Mouse (Mus musculus) left cerebral cortex, postnatal 25 days (tissue): ENCODE results near the gene Msln. TPM values are rescaled to one million over a fixed set of nuclear protein-coding genes. Genes with fewer than 3 reads are reported as not detected.

Experiments
- DNase-seq, 2 experiments: peaks; one replicate each; pipeline ENCODE4 v3.0.0; 2022; ENCODE audit warnings: low spot score in 2 of 2, mixed read lengths in 1 of 2
- intact Hi-C: fragments of 180-260 bp; cut with DNase I; formaldehyde crosslinking; loops from one replicate; pipeline ENCODE4 v1.15.1; 2025
- total RNA-seq, 2 experiments: library from RNA; stranded (reverse); gene quantifications; 2 replicates each; pipeline ENCODE4 v1.2.3; 2021

Gene Msln
- 1 to 10 TPM; 2.2 to 3.8 TPM for total RNA-seq

- DNase-seq, result no peak
- intact Hi-C loops, result no loop called here
These were observed at the start of gene Msln for GRCm38 (mm10) chr17:25754241-25754640. Gene Msln, minus strand, starts transcription at chr17:25754378.

- intact Hi-C loops, result loop anchor here (5.0 kb wide), 2 partner anchors 41 to 236 kb away; no protein-coding TSS in a partner anchor
- DNase-seq, result peak; percentile 88 to 94
These were observed 48.8 kb upstream of the Msln start for GRCm38 (mm10) chr17:25802825-25803517.

GRCm38 (mm10) chr17:25801029-25801428 is 46.9 kb upstream of the Msln start:
- DNase-seq, result peak; percentile 70 to 80
- intact Hi-C loops, result loop anchor here (1.0 to 5.0 kb wide), 5 partner anchors 28 to 324 kb away; partner anchors contain the start of gene Narfl

- peak in 1 of 2 experiments; percentile 74 for DNase-seq
These were observed 42.8 kb upstream of the Msln start, which contains the start of gene Metrn for GRCm38 (mm10) chr17:25796951-25797369. Gene Metrn, minus strand, starts transcription at chr17:25797136.

GRCm38 (mm10) chr17:25796211-25796771 is 42.1 kb upstream of the Msln start:
- intact Hi-C loops, result no loop called here
- DNase-seq, result no peak

More at GRCm38 (mm10) chr17:25796951-25797369, 42.8 kb upstream of the Msln start, which contains the start of gene Metrn:
- intact Hi-C loops, result loop anchor here (1.0 kb wide), 1 partner anchor 24 kb away; the partner anchor contains the start of gene Narfl

- intact Hi-C loops, result no loop called here
These were observed 41.5 kb upstream of the Msln start, which contains the start of gene AC134908.4 for GRCm38 (mm10) chr17:25795609-25796092. Gene AC134908.4, minus strand, starts transcription at chr17:25795659.

GRCm38 (mm10) chr17:25794998-25795397 is 40.8 kb upstream of the Msln start:
- intact Hi-C loops, result no loop called here
- DNase-seq, result no peak

More at GRCm38 (mm10) chr17:25795609-25796092, 41.5 kb upstream of the Msln start, which contains the start of gene AC134908.4:
- DNase-seq, result peak in 1 of 2 experiments; percentile 72

GRCm38 (mm10) chr17:25794197-25794596 is 40.0 kb upstream of the Msln start:
- DNase-seq, result no peak
- intact Hi-C loops, result no loop called here

- intact Hi-C loops, result no loop called here
These were observed 38.4 kb upstream of the Msln start, which contains the start of gene Fam173a for GRCm38 (mm10) chr17:25792615-25793014. Gene Fam173a, minus strand, starts transcription at chr17:25792901.

GRCm38 (mm10) chr17:25791843-25792527 is 37.8 kb upstream of the Msln start:
- intact Hi-C loops, result no loop called here
- DNase-seq, result peak; percentile 81 to 89

More at GRCm38 (mm10) chr17:25792615-25793014, 38.4 kb upstream of the Msln start, which contains the start of gene Fam173a:
- peak in 1 of 2 experiments; percentile 81 for DNase-seq

GRCm38 (mm10) chr17:25791320-25791842 is 37.2 kb upstream of the Msln start:
- DNase-seq, result no peak
- intact Hi-C loops, result no loop called here

GRCm38 (mm10) chr17:25786781-25787504 is 32.8 kb upstream of the Msln start:
- intact Hi-C loops, result no loop called here

GRCm38 (mm10) chr17:25786280-25786679 is 32.1 kb upstream of the Msln start, which contains the start of gene Ccdc78:
Gene Ccdc78, plus strand, starts transcription at chr17:25786580.
- intact Hi-C loops, result no loop called here
- no peak for DNase-seq

More at GRCm38 (mm10) chr17:25786781-25787504, 32.8 kb upstream of the Msln start:
- DNase-seq, result no peak

- intact Hi-C loops, result loop anchor here (2.0 kb wide), 1 partner anchor 39 kb away; no protein-coding TSS in a partner anchor
These were observed 31.1 kb upstream of the Msln start, which contains the start of gene Haghl for GRCm38 (mm10) chr17:25785281-25785745. Gene Haghl, minus strand, starts transcription at chr17:25785673.

GRCm38 (mm10) chr17:25783861-25784574 is 29.8 kb upstream of the Msln start:
- intact Hi-C loops, result loop anchor here (2.0 kb wide), 1 partner anchor 41 kb away; no protein-coding TSS in a partner anchor
- DNase-seq, result no peak

More at GRCm38 (mm10) chr17:25785281-25785745, 31.1 kb upstream of the Msln start, which contains the start of gene Haghl:
- peak; percentile 98 for DNase-seq

GRCm38 (mm10) chr17:25783086-25783485 is 28.9 kb upstream of the Msln start:
- DNase-seq, result no peak
- intact Hi-C loops, result no loop called here

GRCm38 (mm10) chr17:25781339-25781738 is 27.2 kb upstream of the Msln start:
- intact Hi-C loops, result no loop called here
- no peak for DNase-seq

- intact Hi-C loops, result no loop called here
- no peak for DNase-seq
These were observed 23.8 kb upstream of the Msln start for GRCm38 (mm10) chr17:25777948-25778347.
